Mouse (Mus musculus): Measurements from ENCODE around the gene Dera. TPM values are rescaled to one million over a fixed set of nuclear protein-coding genes. Genes with fewer than 3 reads are reported as not detected.

Gene Dera
- polyA plus RNA-seq, 1 experiment from 2014 or later = 38.7 TPM

- peak within 1 kb of the TSS; percentile 72 for H3K27ac ChIP-seq (replicated peaks)
- peaks cover 18% of the 10 kb centered on the region for H3K4me1 ChIP-seq
- H3K36me3 ChIP-seq = peaks cover 16% of the 10 kb centered on the region
- no peaks in the 10 kb centered on the region for H3K9me3 ChIP-seq
- peak within 1 kb of the TSS; percentile 83 for H3K9ac ChIP-seq (replicated peaks)
- WGBS = under 1% methylated on average over 72 of the region's 86 CpGs
- peak; percentile 98 for ATAC-seq (ENCODE audit: low FRiP score, low read depth)
- H3K4me2 ChIP-seq (replicated peaks) = peak within 1 kb of the TSS; percentile 92
- H3K4me3 ChIP-seq = peak within 1 kb of the TSS; percentile 83
- no peaks in the 10 kb centered on the region for H3K27me3 ChIP-seq
Observed at GRCm38 (mm10) chr6:137734846-137735609, 19.3 kb upstream of the Dera start, which contains the start of gene Strap. Gene Strap (plus strand): TSS chr6:137735078.

- peak overlapping the region; percentile 92 for H3K4me2 ChIP-seq (replicated peaks)
- H3K4me1 ChIP-seq = peaks cover 18% of the 10 kb centered on the region
- H3K4me3 ChIP-seq = peak overlapping the region; percentile 83
- no peaks in the 10 kb centered on the region for H3K9me3 ChIP-seq
- peaks cover 24% of the 10 kb centered on the region for H3K36me3 ChIP-seq
- H3K9ac ChIP-seq (replicated peaks) = peak overlapping the region; percentile 83
- WGBS = 10% methylated on average over 17 of the region's 17 CpGs
- peak overlapping the region; percentile 72; the same call in 1 of the 2 replicates for H3K27ac ChIP-seq (replicated peaks)
- no peak for ATAC-seq (ENCODE audit: low FRiP score, low read depth)
- no peaks in the 10 kb centered on the region for H3K27me3 ChIP-seq
Observed at GRCm38 (mm10) chr6:137735671-137736238, 18.6 kb upstream of the Dera start.

GRCm38 (mm10) chr6:137740972-137741371 is 13.4 kb upstream of the Dera start:
- Histone ChIP-seq H3K4me1 (peaks cover 10% of the 10 kb centered on the region), H3K27ac (replicated peaks) (no peak overlapping the region), H3K27me3 (no peaks in the 10 kb centered on the region), H3K4me3 (no peak overlapping the region), H3K9me3 (no peaks in the 10 kb centered on the region), H3K9ac (replicated peaks) (no peak overlapping the region), H3K4me2 (replicated peaks) (no peak overlapping the region), H3K36me3 (peaks cover 69% of the 10 kb centered on the region)
- WGBS = 93% methylated on average over 2 of the region's 2 CpGs
- ATAC-seq (ENCODE audit: low FRiP score, low read depth) = no peak

- WGBS = 95% methylated on average over 4 of the region's 4 CpGs
- no peak overlapping the region for H3K4me3 ChIP-seq
- H3K4me1 ChIP-seq = no peaks in the 10 kb centered on the region
- no peak overlapping the region for H3K27ac ChIP-seq (replicated peaks)
- H3K9ac ChIP-seq (replicated peaks) = no peak overlapping the region
- H3K4me2 ChIP-seq (replicated peaks) = no peak overlapping the region
- ATAC-seq (ENCODE audit: low FRiP score, low read depth) = no peak
- no peaks in the 10 kb centered on the region for H3K27me3 ChIP-seq
- H3K9me3 ChIP-seq = no peaks in the 10 kb centered on the region
- peaks cover 81% of the 10 kb centered on the region for H3K36me3 ChIP-seq
Observed at GRCm38 (mm10) chr6:137744700-137745099, 9.6 kb upstream of the Dera start.

- ATAC-seq (ENCODE audit: low FRiP score, low read depth) = no peak
- Histone ChIP-seq H3K27ac (replicated peaks) (no peak overlapping the region), H3K4me2 (replicated peaks) (no peak overlapping the region), H3K27me3 (no peaks in the 10 kb centered on the region), H3K4me3 (no peak overlapping the region), H3K9me3 (no peaks in the 10 kb centered on the region), H3K9ac (replicated peaks) (no peak overlapping the region), H3K36me3 (peaks cover 77% of the 10 kb centered on the region), H3K4me1 (no peaks in the 10 kb centered on the region)
- 83% methylated on average over 5 of the region's 5 CpGs for WGBS
Observed at GRCm38 (mm10) chr6:137747174-137747928, 7.0 kb upstream of the Dera start.

GRCm38 (mm10) chr6:137751551-137752274 is 2.6 kb upstream of the Dera start:
- WGBS = 91% methylated on average over 10 of the region's 10 CpGs
- no peak overlapping the region for H3K4me3 ChIP-seq
- H3K27ac ChIP-seq (replicated peaks) = no peak overlapping the region
- ATAC-seq (ENCODE audit: low FRiP score, low read depth) = no peak
- H3K36me3 ChIP-seq = peaks cover 45% of the 10 kb centered on the region
- no peaks in the 10 kb centered on the region for H3K27me3 ChIP-seq
- no peaks in the 10 kb centered on the region for H3K9me3 ChIP-seq
- no peak overlapping the region for H3K9ac ChIP-seq (replicated peaks)
- H3K4me1 ChIP-seq = peaks cover 6% of the 10 kb centered on the region; the same call in 1 of the 2 replicates
- no peak overlapping the region for H3K4me2 ChIP-seq (replicated peaks)

GRCm38 (mm10) chr6:137752275-137752655 is 2.1 kb upstream of the Dera start:
- Histone ChIP-seq H3K36me3 (peaks cover 41% of the 10 kb centered on the region), H3K4me1 (peaks cover 6% of the 10 kb centered on the region; the same call in 1 of the 2 replicates), H3K9me3 (no peaks in the 10 kb centered on the region), H3K27me3 (no peaks in the 10 kb centered on the region), H3K4me2 (replicated peaks) (no peak overlapping the region), H3K4me3 (no peak overlapping the region), H3K27ac (replicated peaks) (no peak overlapping the region), H3K9ac (replicated peaks) (no peak overlapping the region)
- no peak for ATAC-seq (ENCODE audit: low FRiP score, low read depth)
- 86% methylated on average over 4 of the region's 4 CpGs for WGBS

GRCm38 (mm10) chr6:137754857-137755232 is 499 bp downstream of the Dera start:
- Histone ChIP-seq H3K36me3 (peaks cover 19% of the 10 kb centered on the region), H3K27me3 (no peaks in the 10 kb centered on the region), H3K4me3 (peak overlapping the region; percentile 67), H3K4me1 (peaks cover 14% of the 10 kb centered on the region; the same call in 1 of the 2 replicates), H3K9ac (replicated peaks) (peak overlapping the region; percentile 57), H3K4me2 (replicated peaks) (peak overlapping the region; percentile 72), H3K27ac (replicated peaks) (0 out of 2 replicates have a peak overlapping the region, but pooled peaks have one; percentile 1), H3K9me3 (no peaks in the 10 kb centered on the region)
- 7% methylated on average over 8 of the region's 8 CpGs for WGBS
- ATAC-seq (ENCODE audit: low FRiP score, low read depth) = no peak

GRCm38 (mm10) chr6:137756310-137756709 is 2.0 kb downstream of the Dera start:
- 70% methylated on average over 5 of the region's 5 CpGs for WGBS
- no peak for ATAC-seq (ENCODE audit: low FRiP score, low read depth)
- no peak overlapping the region for H3K4me2 ChIP-seq (replicated peaks)
- H3K9ac ChIP-seq (replicated peaks) = no peak overlapping the region
- H3K4me1 ChIP-seq = peaks cover 14% of the 10 kb centered on the region; the same call in 1 of the 2 replicates
- no peaks in the 10 kb centered on the region for H3K9me3 ChIP-seq
- no peaks in the 10 kb centered on the region for H3K27me3 ChIP-seq
- no peak overlapping the region for H3K4me3 ChIP-seq
- peaks cover 9% of the 10 kb centered on the region for H3K36me3 ChIP-seq
- H3K27ac ChIP-seq (replicated peaks) = no peak overlapping the region

GRCm38 (mm10) chr6:137757891-137758290 is 3.5 kb downstream of the Dera start:
- Histone ChIP-seq H3K4me3 (no peak overlapping the region), H3K4me1 (peaks cover 14% of the 10 kb centered on the region; the same call in 1 of the 2 replicates), H3K27me3 (no peaks in the 10 kb centered on the region), H3K27ac (replicated peaks) (no peak overlapping the region), H3K36me3 (no peaks in the 10 kb centered on the region), H3K9me3 (no peaks in the 10 kb centered on the region), H3K9ac (replicated peaks) (no peak overlapping the region), H3K4me2 (replicated peaks) (no peak overlapping the region)
- ATAC-seq (ENCODE audit: low FRiP score, low read depth) = no peak
- WGBS = 89% methylated on average over 1 of the region's 1 CpGs

- peak; percentile 39 for ATAC-seq (ENCODE audit: low FRiP score, low read depth)
- Histone ChIP-seq H3K9me3 (no peaks in the 10 kb centered on the region), H3K4me1 (peaks cover 18% of the 10 kb centered on the region), H3K4me2 (replicated peaks) (no peak overlapping the region), H3K36me3 (no peaks in the 10 kb centered on the region), H3K27me3 (no peaks in the 10 kb centered on the region), H3K9ac (replicated peaks) (no peak overlapping the region), H3K4me3 (no peak overlapping the region), H3K27ac (replicated peaks) (no peak overlapping the region)
- WGBS = 47% methylated on average over 8 of the region's 8 CpGs
Observed at GRCm38 (mm10) chr6:137759681-137760080, 5.3 kb downstream of the Dera start.
